Mouse (Mus musculus): Measurements from ENCODE around the gene Mad1l1.

Mad1l1 gene

GRCm38 (mm10) chr5:140052405-140052804, 268.9 kb downstream of the Mad1l1 start:
- DNase-seq (ENCODE audit: low spot score), result no peak

- DNase-seq (ENCODE audit: low spot score), result no peak
These were observed 275.9 kb downstream of the Mad1l1 start for GRCm38 (mm10) chr5:140045453-140045852.

- no peak for DNase-seq (ENCODE audit: low spot score)
These were observed 278.4 kb downstream of the Mad1l1 start for GRCm38 (mm10) chr5:140043002-140043401.

- no peak for DNase-seq (ENCODE audit: low spot score)
These were observed 279.2 kb downstream of the Mad1l1 start for GRCm38 (mm10) chr5:140042002-140042611.

DNA sequence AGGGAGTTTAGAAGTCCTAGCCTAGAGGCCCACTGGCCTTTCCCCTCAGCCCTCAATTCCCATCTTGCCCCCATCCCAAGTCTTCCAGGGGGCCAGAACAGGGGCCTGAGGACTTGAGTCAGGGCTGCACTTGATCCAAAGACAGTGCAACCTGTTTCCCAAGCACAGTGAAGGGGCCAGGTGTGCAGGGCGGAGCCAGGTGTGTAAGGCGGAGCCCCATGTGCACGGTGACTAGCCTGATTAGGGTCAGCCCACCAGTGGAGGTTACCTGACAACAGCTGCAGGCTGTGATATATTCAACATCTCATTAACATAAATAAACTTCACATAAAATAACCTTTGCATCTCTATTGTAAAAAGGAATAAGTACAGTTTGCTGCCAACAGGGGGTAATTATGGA, 280.3 kb downstream of the Mad1l1 start:
- no peak for DNase-seq (ENCODE audit: low spot score)

GRCm38 (mm10) chr5:140037587-140038233, 283.6 kb downstream of the Mad1l1 start:
- DNase-seq (ENCODE audit: low spot score), result no peak

GRCm38 (mm10) chr5:140035641-140036040, 285.7 kb downstream of the Mad1l1 start:
- no peak for DNase-seq (ENCODE audit: low spot score)

- DNase-seq (ENCODE audit: low spot score), result no peak
These were observed 286.4 kb downstream of the Mad1l1 start for GRCm38 (mm10) chr5:140035025-140035330.

DNA sequence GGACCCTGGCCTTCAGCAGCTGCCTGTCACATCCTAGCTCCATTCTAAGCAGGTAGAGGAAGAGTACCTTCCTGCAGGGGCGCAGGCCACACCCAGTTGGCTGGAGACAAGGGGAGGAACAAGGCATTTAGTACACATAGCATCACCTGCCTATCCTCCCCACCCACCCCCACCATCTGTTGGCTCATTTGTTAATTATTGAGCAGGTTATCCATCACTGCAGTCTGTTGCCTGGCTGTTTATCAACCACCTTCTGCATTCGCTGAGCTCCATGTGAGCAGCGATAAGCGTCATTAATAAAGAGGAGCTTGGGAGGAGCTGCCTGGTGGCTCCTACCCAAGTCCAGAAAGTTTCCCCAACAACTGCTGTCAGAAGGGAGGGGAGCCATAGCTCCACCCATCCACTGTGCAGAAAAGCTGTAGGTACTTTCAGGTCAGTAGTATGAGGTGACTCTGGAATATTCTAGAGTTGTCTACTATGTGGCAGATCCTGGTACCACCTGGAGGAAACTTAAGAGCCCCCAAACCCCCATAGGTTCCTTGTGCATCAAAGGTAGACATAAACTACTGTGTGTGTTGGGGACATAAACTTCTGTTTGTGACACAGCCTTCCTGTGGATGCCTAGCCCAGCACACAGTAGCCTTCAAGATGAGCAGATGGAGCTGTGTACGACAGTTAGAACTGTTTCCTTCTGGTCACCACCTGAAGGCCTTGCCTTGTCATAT, 286.9 kb downstream of the Mad1l1 start:
- no peak for DNase-seq (ENCODE audit: low spot score)

DNA sequence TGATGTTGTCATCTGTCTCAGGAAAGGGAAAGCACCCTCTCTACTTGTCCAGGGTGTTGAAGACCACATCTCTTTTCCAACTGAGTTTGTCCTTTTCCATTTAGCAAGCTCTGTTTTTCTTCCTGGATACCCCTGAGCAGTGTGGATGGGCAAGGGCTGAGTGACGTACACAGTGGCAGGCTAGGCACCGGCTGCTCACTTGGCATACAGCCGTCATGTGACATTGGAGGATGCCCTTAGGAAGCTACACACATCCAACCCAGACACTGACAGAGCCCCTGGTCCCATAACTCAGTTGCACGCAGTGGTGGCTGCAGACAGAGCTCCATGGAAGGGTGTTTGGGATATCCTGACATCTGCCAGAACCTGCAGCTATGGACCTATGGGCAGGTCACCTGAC, 295.0 kb downstream of the Mad1l1 start:
- no peak for DNase-seq (ENCODE audit: low spot score)

DNA sequence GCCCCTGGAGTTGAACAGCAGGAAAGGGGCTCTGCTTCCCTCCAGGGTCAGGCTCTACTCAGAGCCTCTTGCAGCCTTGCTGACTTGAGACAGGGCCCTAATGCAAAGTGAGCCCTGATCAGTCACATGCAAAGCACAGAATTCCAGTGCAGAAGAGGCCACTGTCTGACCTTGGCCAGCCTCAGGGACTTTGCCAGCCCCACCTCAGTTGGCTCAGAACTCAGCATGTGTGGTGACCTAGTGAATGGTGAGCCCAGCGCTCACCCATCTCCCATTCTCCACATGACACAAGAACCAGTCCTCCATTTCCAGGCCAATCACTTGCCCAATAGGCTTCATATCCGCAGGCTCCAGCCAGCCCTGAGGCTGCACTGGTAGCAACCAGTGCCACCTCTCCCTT, 296.1 kb downstream of the Mad1l1 start:
- DNase-seq (ENCODE audit: low spot score), result no peak

DNA sequence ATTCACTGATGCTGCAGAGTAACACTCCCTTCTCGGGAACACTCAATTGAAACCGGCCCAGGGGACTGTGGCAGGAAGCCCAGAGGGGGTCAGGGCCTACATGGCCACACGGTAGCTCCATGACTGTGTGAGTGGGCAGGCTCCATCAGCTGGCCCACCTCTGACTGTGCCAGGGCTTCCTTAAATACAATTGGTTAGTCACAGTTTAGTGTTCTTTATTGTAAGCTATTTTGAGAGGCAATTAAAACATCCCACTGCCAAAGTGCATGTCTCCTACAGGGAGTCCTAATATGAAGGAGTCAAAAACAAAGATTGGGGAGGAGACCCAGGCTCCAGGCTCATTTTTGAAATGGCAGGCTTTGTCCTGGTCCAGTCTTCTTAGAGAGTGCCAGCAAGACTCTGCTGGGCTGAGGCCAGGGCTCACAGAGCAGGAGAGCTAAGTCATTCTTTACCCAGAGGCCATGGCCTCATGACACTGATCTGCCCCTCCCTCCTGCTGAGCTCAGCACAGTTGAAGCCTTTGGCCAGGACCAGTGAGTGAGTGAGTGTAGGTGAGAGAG, 297.3 kb downstream of the Mad1l1 start:
- peak; percentile 47 for DNase-seq (ENCODE audit: low spot score)

DNA sequence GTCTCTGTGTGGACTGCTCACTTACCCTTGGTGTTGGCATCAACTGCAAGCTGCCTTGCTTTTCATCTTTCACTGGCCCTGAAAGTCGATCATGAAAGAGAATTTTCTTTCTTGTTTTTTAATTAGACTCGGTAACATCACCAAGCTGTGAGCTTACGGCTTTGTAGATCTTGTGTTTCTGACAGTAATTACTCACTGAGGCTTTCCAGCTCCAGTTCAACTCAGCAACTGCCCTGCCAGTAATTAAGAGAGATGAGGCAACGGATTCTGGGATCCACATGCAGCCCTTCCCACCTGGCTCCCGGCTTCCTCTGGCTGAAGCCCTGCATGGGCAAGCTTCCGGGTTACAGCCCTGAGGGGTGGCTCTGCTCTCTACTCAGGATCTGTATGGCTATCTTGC, 298.5 kb downstream of the Mad1l1 start:
- DNase-seq (ENCODE audit: low spot score), result no peak

GRCm38 (mm10) chr5:140021755-140022154, 299.6 kb downstream of the Mad1l1 start:
- no peak for DNase-seq (ENCODE audit: low spot score)

- DNase-seq (ENCODE audit: low spot score), result no peak
These were observed 301.7 kb downstream of the Mad1l1 start for GRCm38 (mm10) chr5:140019616-140020015.

DNA sequence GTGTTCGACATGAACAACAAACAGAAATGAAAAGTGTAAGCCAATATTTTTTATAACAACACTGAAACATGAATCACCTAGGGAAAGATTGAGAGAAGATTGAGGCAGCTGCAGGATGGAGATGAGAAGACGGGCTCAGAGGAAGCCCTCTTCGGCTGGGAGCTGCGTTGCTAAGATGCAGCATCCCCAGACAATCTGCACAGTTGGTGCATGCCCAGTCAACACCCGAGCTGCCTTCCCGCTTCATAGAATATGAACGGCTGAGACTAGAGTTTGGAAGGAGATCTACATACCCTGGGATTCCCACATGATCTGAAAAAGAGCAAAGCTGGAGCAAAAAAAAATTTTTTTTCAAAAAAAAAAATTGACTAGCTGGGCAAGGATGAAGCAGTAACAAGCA, 302.6 kb downstream of the Mad1l1 start:
- DNase-seq (ENCODE audit: low spot score), result no peak

GRCm38 (mm10) chr5:140016896-140017295, 304.5 kb downstream of the Mad1l1 start:
- no peak for DNase-seq (ENCODE audit: low spot score)

DNA sequence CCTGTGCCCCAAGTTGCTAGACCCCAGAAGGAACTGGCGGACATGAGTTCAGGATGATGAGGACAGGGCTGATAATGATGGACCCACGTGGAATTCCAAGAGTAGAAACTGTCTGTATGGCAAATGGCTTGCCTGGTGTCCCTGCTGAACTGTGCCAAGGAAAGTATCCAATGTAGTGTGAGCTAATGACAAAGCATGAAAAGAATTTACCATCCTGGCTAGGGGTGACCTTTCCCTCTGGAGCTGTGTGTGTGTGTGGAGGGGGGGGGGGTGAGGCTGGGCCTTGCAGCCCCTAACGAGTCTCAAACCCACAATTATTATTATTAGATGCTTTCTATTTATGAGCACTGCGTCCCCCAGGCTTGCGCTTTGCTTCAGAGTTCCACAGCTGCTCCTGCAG, 307.7 kb downstream of the Mad1l1 start:
- no peak for DNase-seq (ENCODE audit: low spot score)

DNA sequence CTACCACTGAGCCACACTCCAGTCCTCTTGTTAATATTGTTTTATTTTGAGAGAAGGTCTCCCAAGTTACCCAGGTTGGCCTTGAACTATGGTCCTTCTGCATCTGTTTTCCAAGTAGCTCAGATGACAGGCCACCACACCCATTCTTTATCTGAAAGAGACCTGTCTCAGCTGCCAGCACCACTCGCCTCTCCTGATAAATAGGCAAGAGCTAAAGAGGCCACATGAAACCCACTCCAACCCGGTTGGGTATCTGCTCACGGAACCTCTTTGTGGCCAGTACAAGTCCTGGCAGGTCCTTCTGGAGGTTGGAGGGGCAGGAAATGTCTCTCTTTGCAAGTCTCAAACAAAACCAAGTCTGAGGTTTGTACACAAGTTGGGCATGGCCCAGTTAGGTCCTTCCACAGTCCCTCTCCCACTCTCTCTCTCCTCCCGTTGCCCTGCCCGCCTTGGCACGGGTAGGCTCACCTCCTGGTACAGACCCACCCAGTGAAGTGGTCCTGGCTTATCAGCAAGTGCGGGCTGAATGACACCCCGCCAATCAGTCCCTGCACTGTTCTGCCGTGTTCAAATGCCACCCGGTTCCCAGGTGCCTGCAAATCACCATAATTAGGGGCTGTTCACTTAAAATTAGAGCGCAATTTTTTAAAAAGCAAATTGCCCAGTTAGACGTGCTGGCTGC, 308.9 kb downstream of the Mad1l1 start:
- DNase-seq (ENCODE audit: low spot score), result no peak

DNA sequence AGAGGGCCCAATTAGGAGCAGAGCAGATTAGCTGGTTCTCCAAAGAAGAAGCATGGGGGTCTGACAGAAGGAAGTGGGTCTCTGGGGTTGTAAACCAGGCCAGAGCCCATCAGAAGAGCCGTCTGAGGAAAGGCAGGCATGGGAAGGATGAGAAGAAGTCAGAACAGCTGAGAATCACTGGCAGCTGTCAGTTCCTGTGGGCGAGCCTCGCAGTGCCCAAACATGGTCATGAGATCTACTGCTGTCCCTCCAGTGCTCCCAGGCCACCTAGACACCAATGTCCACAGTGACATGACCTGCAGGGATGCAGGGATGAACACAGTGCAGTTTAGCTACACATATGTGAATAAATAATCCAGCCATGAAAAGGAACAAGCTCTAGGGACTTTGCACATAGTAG, 310.9 kb downstream of the Mad1l1 start:
- no peak for DNase-seq (ENCODE audit: low spot score)

GRCm38 (mm10) chr5:140009083-140009655, 312.2 kb downstream of the Mad1l1 start:
- DNase-seq (ENCODE audit: low spot score), result no peak

DNA sequence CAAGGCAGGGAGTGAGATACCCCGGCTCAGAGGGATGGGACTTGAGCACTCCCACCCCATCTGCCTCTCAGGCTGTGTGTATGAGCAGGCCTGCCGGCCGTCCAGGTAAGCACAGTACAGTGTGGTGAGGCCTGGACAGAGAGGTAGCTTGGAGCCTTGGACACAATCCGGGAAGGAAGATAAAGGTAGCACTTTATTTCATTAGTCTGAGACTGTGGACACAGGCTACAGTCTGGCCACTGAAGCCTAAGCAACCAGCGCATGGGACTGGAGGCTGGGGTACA, 312.9 kb downstream of the Mad1l1 start:
- DNase-seq (ENCODE audit: low spot score), result no peak

Data from ovary, adult 18-20 months (tissue).